Mouse (Mus musculus): Measurements from ENCODE around the gene Chrna1.

DNA sequence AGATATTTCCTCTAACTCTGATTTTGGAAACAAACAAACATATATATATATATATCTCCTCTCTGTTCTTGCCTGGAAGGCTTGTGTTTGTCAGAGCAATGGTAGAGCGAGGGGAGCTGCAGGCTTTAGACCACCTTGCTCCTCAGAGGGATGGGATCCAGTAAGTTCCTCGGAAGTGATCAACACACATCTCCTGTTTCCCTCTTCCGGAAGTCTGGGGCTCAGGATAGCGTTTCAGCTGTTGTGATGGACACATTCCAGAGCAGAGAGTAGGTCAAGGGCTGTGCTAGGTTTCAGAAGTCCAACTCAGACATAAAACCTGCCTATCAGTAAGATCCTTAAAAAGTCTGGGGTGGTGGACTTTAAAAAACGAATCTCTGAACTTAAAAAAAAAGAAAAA, 970 bp downstream of the Chrna1 start:
- TF ChIP-seq CTCF (IDR thresholded peaks at IDR 0.05; ENCODE audit: low read depth) = no peak
- no peak for TF ChIP-seq EP300 (IDR thresholded peaks at IDR 0.05; ENCODE audit: low read depth)
